Mouse (Mus musculus) left cerebral cortex, postnatal 25 days (tissue): Measurements from ENCODE around the gene Iqcn. TPM values are rescaled to one million over a fixed set of nuclear protein-coding genes. Genes with fewer than 3 reads are reported as not detected.

Source experiments
- DNase-seq, 2 experiments: peaks; one replicate each; pipeline ENCODE4 v3.0.0; 2022; ENCODE audit warnings: low spot score in 2 of 2, mixed read lengths in 1 of 2
- intact Hi-C: fragments of 180-260 bp; cut with DNase I; formaldehyde crosslinking; loops from one replicate; pipeline ENCODE4 v1.15.1; 2025
- total RNA-seq, 2 experiments: library from RNA; stranded (reverse); gene quantifications; 2 replicates each; pipeline ENCODE4 v1.2.3; 2021

Iqcn gene
- total RNA-seq, 2 experiments from 2014 or later = 0.18 to 0.30 TPM

- DNase-seq = peak; percentile 97 to 99
- intact Hi-C loops = loop anchor here (2.0 kb wide), 2 partner anchors 36 to 104 kb away; no protein-coding TSS in a partner anchor
Measured at GRCm38 (mm10) chr8:70760775-70761406, 57.6 kb downstream of the Iqcn start, which contains the start of gene Mpv17l2. Mpv17l2 (minus strand) TSS chr8:70760946.

GRCm38 (mm10) chr8:70762118-70762517 lies 58.9 kb downstream of the Iqcn start:
- DNase-seq = no peak
- intact Hi-C loops = loop anchor here (2.0 kb wide), 1 partner anchor 79 kb away; no protein-coding TSS in a partner anchor

GRCm38 (mm10) chr8:70763354-70763753 lies 60.1 kb downstream of the Iqcn start:
- intact Hi-C loops = loop anchor here (2.0 kb wide), 1 partner anchor 77 kb away; no protein-coding TSS in a partner anchor

GRCm38 (mm10) chr8:70764026-70764425 lies 60.8 kb downstream of the Iqcn start:
- intact Hi-C loops = no loop called here
- DNase-seq = no peak

More at GRCm38 (mm10) chr8:70763354-70763753, 60.1 kb downstream of the Iqcn start:
- no peak for DNase-seq

- intact Hi-C loops = no loop called here
- no peak for DNase-seq
Measured at GRCm38 (mm10) chr8:70764676-70765075, 61.4 kb downstream of the Iqcn start.

- no peak for DNase-seq
- intact Hi-C loops = no loop called here
Measured at GRCm38 (mm10) chr8:70765329-70765728, 62.1 kb downstream of the Iqcn start.

- no peak for DNase-seq
- intact Hi-C loops = no loop called here
Measured at GRCm38 (mm10) chr8:70765838-70766570, 62.7 kb downstream of the Iqcn start.

GRCm38 (mm10) chr8:70766571-70767440 lies 63.5 kb downstream of the Iqcn start:
- DNase-seq = no peak
- intact Hi-C loops = no loop called here

Other genes starting within 250 kb of the Iqcn start
- 10 to 100 TPM; 40.3 to 44.2 TPM for gene Klhl26, start 226.5 kb upstream of the Iqcn start, total RNA-seq
- 100 to 1,000 TPM; 264 to 286 TPM for gene Tmem59l, start 216.1 kb upstream of the Iqcn start, total RNA-seq
- gene Crlf1, start 210.3 kb upstream of the Iqcn start, total RNA-seq = 1 to 10 TPM; 2.3 to 3.5 TPM
- gene Rex1bd, start 196.7 kb upstream of the Iqcn start, total RNA-seq = 100 to 1,000 TPM; 104 TPM
- 100 to 1,000 TPM; 886 to 927 TPM for gene Uba52, start 192.7 kb upstream of the Iqcn start, total RNA-seq
- 100 to 1,000 TPM; 403 TPM for gene Fkbp8, start 175.7 kb upstream of the Iqcn start, total RNA-seq
- 10 to 100 TPM; 43.1 to 47.7 TPM for gene Kxd1, start 175.5 kb upstream of the Iqcn start, total RNA-seq
- gene Ell, start 164.0 kb upstream of the Iqcn start, total RNA-seq = 10 to 100 TPM; 15.1 to 17.7 TPM
- gene Isyna1, start 109.1 kb upstream of the Iqcn start, total RNA-seq = 10 to 100 TPM; 51.9 to 52.1 TPM
- gene Ssbp4, start 94.6 kb upstream of the Iqcn start, total RNA-seq = 100 to 1,000 TPM; 242 to 257 TPM
- 1 to 10 TPM in 1 of 2 experiments, under 1 TPM in 1; 0.37 to 1.2 TPM for gene Lrrc25, start 87.3 kb upstream of the Iqcn start, total RNA-seq
- gene Gdf15, start 71.0 kb upstream of the Iqcn start, total RNA-seq = not detected
- 10 to 100 TPM; 12.7 to 18.1 TPM for gene Pgpep1, start 43.1 kb upstream of the Iqcn start, total RNA-seq
- 10 to 100 TPM; 62.9 to 63.5 TPM for gene Lsm4, start 30.2 kb upstream of the Iqcn start, total RNA-seq
- 100 to 1,000 TPM; 209 to 225 TPM for gene Jund, start 4.5 kb upstream of the Iqcn start, total RNA-seq
- gene Gm3336, start 15.1 kb downstream of the Iqcn start, total RNA-seq = not detected
- gene Pde4c, start 20.3 kb downstream of the Iqcn start, total RNA-seq = 1 to 10 TPM; 1.6 to 1.7 TPM
- gene Rab3a, start 51.2 kb downstream of the Iqcn start, total RNA-seq = 100 to 1,000 TPM; 830 to 904 TPM
- gene Mpv17l2, start 57.5 kb downstream of the Iqcn start, total RNA-seq = 10 to 100 TPM; 34.5 to 43.2 TPM
- gene Pik3r2, start 73.3 kb downstream of the Iqcn start, total RNA-seq = 100 to 1,000 TPM; 150 to 152 TPM
- 100 to 1,000 TPM; 298 to 350 TPM for gene Mast3, start 101.6 kb downstream of the Iqcn start, total RNA-seq
- gene Il12rb1, start 105.0 kb downstream of the Iqcn start, total RNA-seq = under 1 TPM; 0.80 to 0.83 TPM
- gene Arrdc2, start 136.3 kb downstream of the Iqcn start, total RNA-seq = 10 to 100 TPM in 1 of 2 experiments, 1 to 10 TPM in 1; 9.5 to 12.2 TPM
- 10 to 100 TPM; 19.1 to 20.9 TPM for gene Kcnn1, start 159.8 kb downstream of the Iqcn start, total RNA-seq
- 10 to 100 TPM; 88.0 to 95.9 TPM for gene Ccdc124, start 170.5 kb downstream of the Iqcn start, total RNA-seq
- gene Slc5a5, start 189.3 kb downstream of the Iqcn start, total RNA-seq = 10 to 100 TPM in 1 of 2 experiments, 1 to 10 TPM in 1; 8.2 to 10.9 TPM
- gene Rpl18a, start 194.0 kb downstream of the Iqcn start, total RNA-seq = 100 to 1,000 TPM; 550 to 570 TPM
- gene Map1s, start 202.5 kb downstream of the Iqcn start, total RNA-seq = 10 to 100 TPM; 71.2 to 80.7 TPM